Mouse (Mus musculus) thymus, adult 2 months (tissue): ENCODE measurements at regions not wholly inside any gene's neighbourhood (a gene's known extent, or its start where the extent isn't known, plus 50 kb on each side); places are given as distances from the start of the nearest gene placed in this dataset.

ENCODE experiments used
- CTCF ChIP-seq: fragments of 200-500 bp; IDR thresholded peaks from 2 replicates; pipeline ENCODE4 v1.5.1; 2012; ENCODE audit warnings: mild to moderate bottlenecking, control low read depth, low read length, moderate library complexity, borderline replicate concordance; ENCODE audit not compliant: control insufficient read depth, poor library complexity, insufficient read depth; ENCODE audit errors: extremely low read depth
- POLR2A ChIP-seq: fragments of 200-500 bp; IDR thresholded peaks from 2 replicates; pipeline ENCODE4 v1.6.1; 2012; ENCODE audit warnings: mild to moderate bottlenecking, low read length, control low read depth, moderate library complexity; ENCODE audit not compliant: control insufficient read depth, poor library complexity, insufficient read depth; ENCODE audit errors: extremely low read depth

- TF ChIP-seq POLR2A: no peak
- no peak for TF ChIP-seq CTCF
Observed at GRCm38 (mm10) chr6:135636648-135637047, 274.3 kb downstream of the Emp1 start.
